Mouse (Mus musculus) gastrocnemius, postnatal 25 days (tissue): Measurements from ENCODE around the gene Tmem220. TPM values are rescaled to one million over a fixed set of nuclear protein-coding genes. Genes with fewer than 3 reads are reported as not detected.
"Not testable (repeated sequence)": the region's sequence is repeated elsewhere in the genome, so short reads cannot be mapped to it uniquely, and the experiment has no call there.

ENCODE experiments used
- DNase-seq: peaks from one replicate; pipeline ENCODE4 v3.0.0; 2022
- total RNA-seq, 2 experiments: library from RNA; stranded (reverse); gene quantifications; 1 replicate in 1 of 2; 2 replicates in 1 of 2; pipeline ENCODE4 v1.2.3; 2021

Tmem220 gene
- total RNA-seq, 2 experiments from 2014 or later, result 0.28 to 0.96 TPM

GRCm38 (mm10) chr11:67019711-67020475 lies 5.1 kb upstream of the Tmem220 start:
- no peak for DNase-seq

- peak; percentile 41 for DNase-seq
Measured at GRCm38 (mm10) chr11:67020948-67021347, 4.0 kb upstream of the Tmem220 start.

GRCm38 (mm10) chr11:67022354-67023115 lies 2.4 kb upstream of the Tmem220 start:
- no peak for DNase-seq

GRCm38 (mm10) chr11:67023191-67023590 lies 1.8 kb upstream of the Tmem220 start:
- DNase-seq, result not testable (repeated sequence)

GRCm38 (mm10) chr11:67023802-67024340 lies 1.1 kb upstream of the Tmem220 start:
- no peak for DNase-seq

GRCm38 (mm10) chr11:67030904-67031602 lies 6.1 kb downstream of the Tmem220 start:
- DNase-seq, result no peak

- no peak for DNase-seq
Measured at GRCm38 (mm10) chr11:67031603-67031915, 6.6 kb downstream of the Tmem220 start.

GRCm38 (mm10) chr11:67034775-67035485 lies 10.0 kb downstream of the Tmem220 start:
- DNase-seq, result no peak

GRCm38 (mm10) chr11:67036229-67036628 lies 11.3 kb downstream of the Tmem220 start:
- DNase-seq, result no peak

GRCm38 (mm10) chr11:67036892-67037291 lies 11.9 kb downstream of the Tmem220 start:
- no peak for DNase-seq

- DNase-seq, result no peak
Measured at GRCm38 (mm10) chr11:67039799-67040198, 14.8 kb downstream of the Tmem220 start.

- DNase-seq, result no peak
Measured at GRCm38 (mm10) chr11:67040483-67040882, 15.5 kb downstream of the Tmem220 start.

GRCm38 (mm10) chr11:67043007-67043406 lies 18.1 kb downstream of the Tmem220 start:
- DNase-seq, result no peak

GRCm38 (mm10) chr11:67044959-67045358 lies 20.0 kb downstream of the Tmem220 start:
- DNase-seq, result no peak

GRCm38 (mm10) chr11:67047199-67047598 lies 22.2 kb downstream of the Tmem220 start:
- no peak for DNase-seq

GRCm38 (mm10) chr11:67048496-67048895 lies 23.5 kb downstream of the Tmem220 start:
- DNase-seq, result no peak

- no peak for DNase-seq
Measured at GRCm38 (mm10) chr11:67049256-67049655, 24.3 kb downstream of the Tmem220 start.

- no peak for DNase-seq
Measured at GRCm38 (mm10) chr11:67051676-67052320, 26.8 kb downstream of the Tmem220 start.

- peak; percentile 85 for DNase-seq
Measured at GRCm38 (mm10) chr11:67052321-67052952, 27.5 kb downstream of the Tmem220 start, which contains the start of the genes Adprm and Sco1. Gene Adprm, minus strand, starts transcription at chr11:67052594. Gene Sco1, plus strand, starts transcription at chr11:67052670.

- DNase-seq, result no peak
Measured at GRCm38 (mm10) chr11:67054754-67055365, 29.9 kb downstream of the Tmem220 start.
